Mouse (Mus musculus): ENCODE measurements around the gene Sorbs1. TPM values are rescaled to one million over a fixed set of nuclear protein-coding genes. Genes with fewer than 3 reads are reported as not detected.

The Sorbs1 gene
- polyA plus RNA-seq, 1 experiment from 2014 or later = 79.4 TPM

DNA sequence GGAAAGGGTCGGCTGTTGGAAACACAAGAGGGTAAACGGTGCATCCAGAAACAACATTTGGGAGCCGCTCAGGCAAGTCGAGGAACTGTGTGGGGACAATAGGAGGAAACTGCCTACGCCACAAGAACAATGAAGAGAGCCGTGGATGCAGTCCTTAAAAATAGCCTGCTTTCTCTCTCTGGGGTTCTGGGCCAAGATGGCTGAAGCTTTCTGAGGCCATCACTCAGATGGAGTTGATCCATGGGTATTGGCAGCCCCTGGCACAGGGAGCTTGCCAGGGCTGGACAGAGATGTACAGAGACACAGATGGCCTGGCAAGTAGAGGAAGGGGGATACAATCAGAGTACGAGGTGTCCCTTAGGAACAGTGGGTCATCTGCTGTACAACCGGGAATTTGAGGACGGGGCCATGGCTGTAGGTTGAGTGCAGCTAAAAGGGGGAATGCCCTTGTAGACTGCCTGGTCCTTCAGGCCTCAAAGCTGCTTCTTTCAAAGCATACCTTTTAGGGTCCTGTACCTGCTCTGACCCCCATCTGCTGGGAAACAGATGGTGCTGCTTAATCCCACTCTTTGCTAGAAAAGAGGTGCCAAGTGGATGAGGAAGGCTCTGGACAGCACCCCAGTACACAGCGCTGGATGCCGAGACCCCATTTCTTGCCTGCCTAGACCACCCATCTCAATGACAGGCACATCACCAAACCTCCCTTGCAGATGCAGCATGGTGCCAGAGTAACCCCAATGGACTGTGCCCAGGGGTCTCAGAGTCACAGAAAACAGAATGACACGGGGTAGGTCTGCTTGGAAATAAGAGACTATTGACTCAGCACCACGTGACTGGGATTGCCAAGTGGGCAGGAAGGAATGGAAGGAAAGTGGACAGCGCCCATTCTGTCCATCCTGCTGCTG, 117.6 kb downstream of the Sorbs1 start:
- Histone ChIP-seq H3K27me3 (no peaks in the 10 kb centered on the region), H3K4me1 (peaks cover 5% of the 10 kb centered on the region), H3K27ac (replicated peaks) (no peak overlapping the region), H3K36me3 (no peaks in the 10 kb centered on the region), H3K4me2 (replicated peaks) (no peak overlapping the region), H3K9ac (replicated peaks) (no peak overlapping the region), H3K4me3 (no peak overlapping the region), H3K9me3 (no peaks in the 10 kb centered on the region)
- ATAC-seq (ENCODE audit: low FRiP score, low read depth) = no peak
- 74% methylated on average over 14 of the region's 14 CpGs for WGBS

DNA sequence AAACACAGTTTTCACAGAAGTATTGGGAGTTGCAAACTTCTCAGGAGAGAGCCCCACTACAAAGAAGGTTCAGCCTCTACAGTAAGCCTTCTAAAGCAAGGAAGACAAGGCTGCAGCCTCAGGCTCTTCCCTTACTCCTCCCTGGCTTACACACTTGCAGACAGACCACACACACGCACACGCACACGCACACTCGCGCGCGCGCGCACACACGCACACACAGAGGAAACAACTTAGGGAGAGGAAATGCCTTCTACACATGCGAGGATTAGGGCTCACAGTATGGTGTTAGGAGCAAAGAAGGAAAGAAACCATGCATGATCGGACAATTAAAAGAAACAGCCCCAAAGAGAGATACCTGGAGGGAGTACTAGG, 118.3 kb downstream of the Sorbs1 start:
- H3K9ac ChIP-seq (replicated peaks) = no peak overlapping the region
- H3K4me2 ChIP-seq (replicated peaks) = no peak overlapping the region
- H3K4me1 ChIP-seq = peaks cover 5% of the 10 kb centered on the region
- H3K36me3 ChIP-seq = no peaks in the 10 kb centered on the region
- H3K4me3 ChIP-seq = no peak overlapping the region
- no peak for ATAC-seq (ENCODE audit: low FRiP score, low read depth)
- H3K9me3 ChIP-seq = no peaks in the 10 kb centered on the region
- WGBS = 86% methylated on average over 12 of the region's 12 CpGs
- H3K27me3 ChIP-seq = no peaks in the 10 kb centered on the region
- no peak overlapping the region; the same call in 1 of the 2 replicates for H3K27ac ChIP-seq (replicated peaks)

DNA sequence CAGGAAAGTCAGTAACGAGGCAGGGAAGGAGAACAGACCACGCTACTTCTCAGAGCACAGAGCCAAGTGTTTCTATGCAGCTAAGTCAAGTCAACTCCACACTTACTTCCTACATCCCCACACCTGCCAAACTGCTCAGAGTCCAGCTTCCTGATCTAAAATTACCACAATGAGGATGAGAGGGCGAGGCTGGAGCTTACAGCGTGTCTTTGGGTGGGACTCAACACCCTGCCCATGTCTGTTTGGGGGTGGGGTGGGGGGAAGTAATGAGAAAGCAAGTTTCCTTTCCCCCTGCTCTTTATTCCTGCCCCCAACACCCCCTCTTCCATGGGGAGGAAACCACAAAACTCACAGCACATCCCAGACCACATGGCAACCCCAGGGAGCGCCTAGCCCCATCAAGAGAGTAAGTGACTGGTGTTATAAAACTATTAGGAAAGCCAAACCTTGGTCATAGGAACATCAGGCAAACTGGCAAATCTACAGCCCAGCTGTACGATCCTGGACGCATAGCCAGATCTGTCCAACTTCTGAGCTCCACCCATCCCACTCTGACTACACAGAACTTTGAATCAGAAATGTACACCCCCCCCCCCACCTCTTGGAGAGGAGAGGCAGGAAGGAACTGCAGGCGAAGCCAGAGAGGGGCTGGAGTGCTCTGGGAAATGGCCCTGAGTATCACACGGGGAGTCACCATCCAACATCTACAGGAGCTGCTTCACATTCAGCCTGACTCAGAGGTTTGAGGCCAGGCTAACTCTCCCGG, 118.8 kb downstream of the Sorbs1 start:
- H3K27ac ChIP-seq (replicated peaks) = no peak overlapping the region
- ATAC-seq (ENCODE audit: low FRiP score, low read depth) = no peak
- no peaks in the 10 kb centered on the region for H3K36me3 ChIP-seq
- H3K4me1 ChIP-seq = peaks cover 5% of the 10 kb centered on the region
- H3K27me3 ChIP-seq = no peaks in the 10 kb centered on the region
- no peaks in the 10 kb centered on the region for H3K9me3 ChIP-seq
- no peak overlapping the region for H3K4me2 ChIP-seq (replicated peaks)
- no peak overlapping the region for H3K9ac ChIP-seq (replicated peaks)
- 82% methylated on average over 10 of the region's 10 CpGs for WGBS
- no peak overlapping the region for H3K4me3 ChIP-seq

DNA sequence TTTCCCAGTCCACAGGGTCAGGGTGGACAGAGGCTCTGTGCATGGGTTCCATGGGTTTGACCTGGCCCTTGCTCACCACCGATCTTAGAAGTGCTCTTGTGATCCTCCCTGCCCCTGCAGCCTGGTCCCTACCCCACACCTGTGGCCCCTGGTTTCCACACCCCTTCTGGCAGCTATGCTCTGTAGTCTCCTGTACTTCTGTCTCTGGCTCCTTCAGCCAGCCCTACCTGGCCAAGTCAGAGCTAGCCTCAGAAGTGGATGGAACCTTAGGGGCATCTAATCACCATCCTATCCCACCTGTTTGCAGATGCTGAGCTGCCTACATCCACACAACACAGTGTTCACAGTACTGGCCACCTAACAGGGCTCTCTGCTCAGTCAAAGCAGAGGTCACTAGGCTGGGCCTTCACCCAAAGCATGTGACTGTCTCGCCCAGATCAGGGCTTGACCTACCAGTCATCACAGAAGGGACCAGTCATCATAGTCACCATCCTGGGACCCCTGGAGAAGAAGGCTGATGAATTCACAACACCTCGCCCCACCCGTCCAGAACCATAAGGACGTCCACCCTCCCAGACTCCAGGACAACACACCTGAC, 120.7 kb downstream of the Sorbs1 start:
- Histone ChIP-seq H3K27me3 (no peaks in the 10 kb centered on the region), H3K27ac (replicated peaks) (no peak overlapping the region), H3K4me3 (no peak overlapping the region), H3K4me1 (peaks cover 5% of the 10 kb centered on the region), H3K9me3 (no peaks in the 10 kb centered on the region), H3K4me2 (replicated peaks) (no peak overlapping the region), H3K36me3 (no peaks in the 10 kb centered on the region), H3K9ac (replicated peaks) (no peak overlapping the region)
- ATAC-seq (ENCODE audit: low FRiP score, low read depth) = no peak
- 89% methylated on average over 5 of the region's 5 CpGs for WGBS

DNA sequence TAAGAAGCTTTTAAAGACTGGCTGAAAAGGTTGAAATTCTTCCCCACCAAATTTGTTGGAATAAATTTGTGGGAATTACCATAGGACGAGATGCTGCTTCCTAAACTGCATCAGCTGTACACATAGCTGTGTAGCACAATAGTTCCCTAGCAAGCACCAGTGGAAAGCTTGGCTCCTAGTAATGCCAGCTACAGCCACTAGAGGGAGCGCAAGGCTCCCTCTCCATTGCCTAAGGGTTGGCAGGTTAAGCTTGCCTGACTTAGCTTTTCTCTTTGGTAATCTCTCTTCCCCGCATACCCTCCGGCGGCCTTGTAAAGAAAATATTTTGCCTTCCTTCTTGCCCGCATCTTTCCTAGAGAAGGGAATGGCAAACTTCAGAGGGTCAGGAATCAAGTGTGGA, 122.1 kb downstream of the Sorbs1 start:
- Histone ChIP-seq H3K4me2 (replicated peaks) (no peak overlapping the region), H3K27me3 (no peaks in the 10 kb centered on the region), H3K4me3 (no peak overlapping the region), H3K4me1 (peaks cover 5% of the 10 kb centered on the region), H3K36me3 (no peaks in the 10 kb centered on the region), H3K9me3 (no peaks in the 10 kb centered on the region), H3K9ac (replicated peaks) (no peak overlapping the region), H3K27ac (replicated peaks) (no peak overlapping the region)
- WGBS = 21% methylated on average over 6 of the region's 6 CpGs
- ATAC-seq (ENCODE audit: low FRiP score, low read depth) = peak; percentile 82; the same call in 1 of the 2 replicates

DNA sequence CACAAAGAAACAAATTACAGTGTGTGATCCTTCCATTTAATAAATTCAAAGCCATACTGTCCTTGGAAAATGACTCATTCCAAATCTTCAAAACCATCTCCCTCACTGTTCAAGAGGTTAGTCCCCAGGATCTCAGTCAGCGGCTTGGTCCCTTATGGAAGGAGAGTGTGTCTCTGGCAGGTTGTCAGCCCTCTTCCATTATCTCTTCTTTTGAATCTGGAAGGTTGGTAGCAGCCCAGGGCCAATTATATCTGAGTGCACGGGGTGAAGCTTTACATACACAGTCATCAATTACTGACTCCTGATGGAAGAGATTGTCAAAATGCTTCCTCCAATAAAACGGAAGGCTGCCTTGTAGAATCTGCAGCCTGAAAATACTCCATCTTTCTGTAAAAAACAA, 126.7 kb downstream of the Sorbs1 start:
- Histone ChIP-seq H3K4me3 (no peak overlapping the region), H3K4me1 (no peaks in the 10 kb centered on the region), H3K9ac (replicated peaks) (no peak overlapping the region), H3K27me3 (no peaks in the 10 kb centered on the region), H3K9me3 (no peaks in the 10 kb centered on the region), H3K4me2 (replicated peaks) (no peak overlapping the region), H3K36me3 (peaks cover 5% of the 10 kb centered on the region; the same call in 1 of the 2 replicates), H3K27ac (replicated peaks) (no peak overlapping the region)
- ATAC-seq (ENCODE audit: low FRiP score, low read depth) = no peak
- WGBS = 91% methylated on average over 3 of the region's 3 CpGs

DNA sequence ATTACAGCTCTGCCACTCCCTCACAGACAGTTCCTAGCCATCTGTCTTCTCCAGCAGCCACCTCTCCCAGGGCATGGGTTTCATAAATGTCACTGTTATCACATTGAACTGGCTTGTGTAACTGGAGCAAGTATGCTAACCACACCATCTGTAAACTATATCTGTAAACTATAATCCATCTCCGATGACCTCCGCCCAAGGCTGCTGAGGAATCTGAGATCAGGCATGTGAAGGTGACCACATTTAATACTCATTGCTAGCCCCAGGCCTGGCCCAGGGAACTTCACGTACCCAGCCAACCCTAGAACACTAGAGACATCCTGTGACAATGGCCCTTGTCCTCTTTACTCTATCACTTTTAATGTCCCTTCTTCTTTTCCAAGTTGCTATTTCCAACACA, 128.2 kb downstream of the Sorbs1 start:
- Histone ChIP-seq H3K27ac (replicated peaks) (no peak overlapping the region), H3K27me3 (no peaks in the 10 kb centered on the region), H3K4me3 (no peak overlapping the region), H3K9ac (replicated peaks) (no peak overlapping the region), H3K9me3 (no peaks in the 10 kb centered on the region), H3K4me1 (0 out of 2 replicates have a peak, but pooled peaks cover under 1% of the 10 kb centered on the region), H3K4me2 (replicated peaks) (no peak overlapping the region), H3K36me3 (peaks cover 5% of the 10 kb centered on the region; the same call in 1 of the 2 replicates)
- 92% methylated on average over 3 of the region's 3 CpGs for WGBS
- ATAC-seq (ENCODE audit: low FRiP score, low read depth) = no peak

DNA sequence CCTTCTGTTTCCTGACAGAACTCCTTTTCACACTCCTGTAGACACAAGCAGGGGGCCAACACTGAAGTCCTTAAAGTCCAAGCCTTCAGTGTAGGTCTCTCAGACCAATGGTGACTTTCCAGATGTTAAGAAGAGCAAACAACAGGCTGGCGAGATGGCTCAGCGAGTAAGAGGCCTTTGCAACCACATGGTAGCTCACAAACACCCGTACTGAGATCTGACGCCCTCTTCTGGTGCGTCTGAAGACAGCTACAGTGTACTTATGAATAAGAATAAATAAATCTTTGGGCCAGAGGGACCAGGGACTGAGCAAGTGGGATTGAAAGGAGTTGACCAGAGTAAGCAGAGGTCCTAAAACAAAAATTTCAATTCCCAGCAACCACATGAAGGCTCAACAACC, 129.6 kb downstream of the Sorbs1 start:
- Histone ChIP-seq H3K27ac (replicated peaks) (no peak overlapping the region), H3K4me3 (no peak overlapping the region), H3K4me1 (0 out of 2 replicates have a peak, but pooled peaks cover 2% of the 10 kb centered on the region), H3K9me3 (no peaks in the 10 kb centered on the region), H3K27me3 (no peaks in the 10 kb centered on the region), H3K4me2 (replicated peaks) (no peak overlapping the region), H3K9ac (replicated peaks) (no peak overlapping the region), H3K36me3 (peaks cover 5% of the 10 kb centered on the region; the same call in 1 of the 2 replicates)
- ATAC-seq (ENCODE audit: low FRiP score, low read depth) = no peak
- 43% methylated on average over 5 of the region's 5 CpGs for WGBS

DNA sequence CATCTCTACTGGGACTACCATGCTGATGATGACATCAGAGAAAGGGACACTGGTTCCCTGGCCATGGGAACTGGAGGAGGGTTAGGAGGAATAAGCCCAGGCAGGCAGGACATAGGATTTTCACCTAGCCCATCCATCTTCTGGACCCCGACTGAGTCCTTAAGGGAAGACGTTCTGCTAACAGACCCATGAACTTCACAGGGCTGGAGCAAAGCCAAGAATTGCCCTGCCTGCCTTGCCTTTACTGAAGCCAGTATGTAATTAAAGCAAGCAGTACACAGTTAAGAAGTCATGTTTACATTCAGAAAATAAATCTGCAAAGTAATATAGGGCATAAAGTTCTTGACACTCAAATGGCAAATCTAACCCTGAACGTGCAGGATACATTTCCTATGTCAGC, 132.9 kb downstream of the Sorbs1 start:
- WGBS = 91% methylated on average over 3 of the region's 3 CpGs
- Histone ChIP-seq H3K4me3 (no peak overlapping the region), H3K36me3 (peaks cover 5% of the 10 kb centered on the region; the same call in 1 of the 2 replicates), H3K9ac (replicated peaks) (no peak overlapping the region), H3K9me3 (no peaks in the 10 kb centered on the region), H3K4me1 (peaks cover 2% of the 10 kb centered on the region; the same call in 1 of the 2 replicates), H3K27ac (replicated peaks) (no peak overlapping the region), H3K27me3 (no peaks in the 10 kb centered on the region), H3K4me2 (replicated peaks) (no peak overlapping the region)
- no peak for ATAC-seq (ENCODE audit: low FRiP score, low read depth)

DNA sequence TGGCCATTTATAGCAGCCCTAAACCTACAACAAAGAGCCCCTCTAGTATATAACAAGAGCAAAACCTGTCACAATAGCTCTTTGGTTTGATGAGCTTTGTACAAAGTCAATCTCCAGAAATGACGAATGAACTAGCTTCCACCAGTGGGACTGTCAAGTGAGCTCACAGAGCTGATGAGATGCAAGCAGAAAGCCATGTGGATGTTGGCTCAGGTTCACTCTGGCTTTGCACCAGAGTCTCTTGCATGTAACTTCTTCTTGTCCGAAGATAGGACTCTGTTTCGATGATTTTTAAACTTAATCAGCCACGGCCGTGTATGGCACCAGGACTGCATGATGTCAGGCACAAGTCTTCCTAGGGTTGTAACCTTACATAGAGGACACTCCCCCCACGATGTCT, 133.6 kb downstream of the Sorbs1 start:
- Histone ChIP-seq H3K4me3 (no peak overlapping the region), H3K36me3 (peaks cover 5% of the 10 kb centered on the region; the same call in 1 of the 2 replicates), H3K27me3 (no peaks in the 10 kb centered on the region), H3K4me2 (replicated peaks) (no peak overlapping the region), H3K4me1 (peaks cover 2% of the 10 kb centered on the region; the same call in 1 of the 2 replicates), H3K9me3 (no peaks in the 10 kb centered on the region), H3K9ac (replicated peaks) (no peak overlapping the region), H3K27ac (replicated peaks) (no peak overlapping the region)
- ATAC-seq (ENCODE audit: low FRiP score, low read depth) = no peak
- 74% methylated on average over 6 of the region's 6 CpGs for WGBS

DNA sequence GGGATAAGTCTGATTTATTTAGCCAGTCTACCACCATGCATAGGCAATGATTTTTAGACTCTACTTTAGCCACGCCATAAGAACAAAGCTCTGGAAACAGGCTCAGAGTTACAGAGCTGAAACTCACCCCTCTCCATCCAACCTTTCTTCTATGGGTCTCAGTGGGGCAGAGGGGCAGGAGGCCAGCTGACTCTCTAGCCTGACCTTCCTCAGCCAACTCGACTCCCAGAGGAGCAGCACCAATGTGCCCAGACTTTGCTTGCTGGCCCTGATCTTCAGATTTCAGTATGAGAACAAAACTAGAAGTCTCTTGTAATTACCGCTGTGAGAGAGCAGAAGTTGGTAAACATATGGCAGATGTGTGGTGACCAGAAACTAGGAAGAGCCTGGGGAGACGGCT, 134.5 kb downstream of the Sorbs1 start:
- Histone ChIP-seq H3K4me1 (peaks cover 2% of the 10 kb centered on the region; the same call in 1 of the 2 replicates), H3K4me2 (replicated peaks) (no peak overlapping the region), H3K4me3 (no peak overlapping the region), H3K9ac (replicated peaks) (no peak overlapping the region), H3K27ac (replicated peaks) (no peak overlapping the region), H3K9me3 (no peaks in the 10 kb centered on the region), H3K27me3 (no peaks in the 10 kb centered on the region), H3K36me3 (peaks cover 5% of the 10 kb centered on the region; the same call in 1 of the 2 replicates)
- no peak for ATAC-seq (ENCODE audit: low FRiP score, low read depth)
- 83% methylated on average over 4 of the region's 4 CpGs for WGBS
